Mouse (Mus musculus) heart, postnatal 0 days (tissue): ENCODE results near the gene Abhd14b. TPM values are rescaled to one million over a fixed set of nuclear protein-coding genes. Genes with fewer than 3 reads are reported as not detected.

Experiments used
- ATAC-seq: fragments of 200-750 bp; cut with Nextera tagmentation; 2 replicates; pipeline ENCODE4 v1.8.0; 2017; ENCODE audit warnings: low read depth, moderate number of reproducible peaks, moderate library complexity; ENCODE audit not compliant: insufficient read depth
- DNase-seq: peaks from one replicate; pipeline ENCODE4 v3.0.0-alpha.2; 2016; ENCODE audit warnings: low spot score
- H3K27ac ChIP-seq: fragments of 300-500 bp; sonication (generic); 2 replicates; pipeline ENCODE4 v1.5.1; 2014; ENCODE audit warnings: low read depth, mild to moderate bottlenecking
- H3K27me3 ChIP-seq: fragments of 300-500 bp; sonication (generic); 2 replicates; pipeline ENCODE4 v1.6.1; 2014; ENCODE audit warnings: low read length, mixed read lengths; ENCODE audit not compliant: control insufficient read depth, insufficient read depth
- H3K36me3 ChIP-seq: fragments of 300-500 bp; sonication (generic); replicated peaks from 2 replicates; pipeline ENCODE4 v1.6.1; 2014; ENCODE audit warnings: low read length, mixed read lengths; ENCODE audit not compliant: control insufficient read depth, insufficient read depth
- H3K4me1 ChIP-seq: fragments of 300-500 bp; sonication (generic); 2 replicates; pipeline ENCODE4 v1.6.1; 2014; ENCODE audit warnings: antibody characterized with exemption; ENCODE audit not compliant: control insufficient read depth, insufficient read depth
- H3K4me2 ChIP-seq: fragments of 300-500 bp; sonication (generic); 2 replicates; pipeline ENCODE4 v1.6.1; 2014; ENCODE audit warnings: low read depth, mild to moderate bottlenecking, low read length, moderate library complexity
- H3K4me3 ChIP-seq: fragments of 300-500 bp; sonication (generic); 2 replicates; pipeline ENCODE4 v1.5.1; 2014; ENCODE audit warnings: low read depth, low read length
- H3K9ac ChIP-seq: fragments of 300-500 bp; sonication (generic); replicated peaks from 2 replicates; pipeline ENCODE4 v1.6.1; 2014; ENCODE audit warnings: low read depth, low read length, mixed read lengths
- H3K9me3 ChIP-seq: fragments of 300-500 bp; sonication (generic); replicated peaks from 2 replicates; pipeline ENCODE4 v1.6.1; 2016; ENCODE audit warnings: low read length; ENCODE audit not compliant: control insufficient read depth
- CTCF ChIP-seq: IDR thresholded peaks from 2 replicates; pipeline ENCODE4 v1.5.1; 2016; ENCODE audit warnings: antibody characterized with exemption, control low read depth, low read depth
- EP300 ChIP-seq: IDR thresholded peaks from 2 replicates; pipeline ENCODE4 v1.6.1; 2016; ENCODE audit warnings: antibody characterized with exemption, low read depth
- WGBS: fragments of 180-500 bp; shearing (Covaris S2); extraction: QIAGEN DNeasy Blood & Tissue Kit; methylation state at CpG from one replicate; pipeline ENCODE4 v1.1.7; 2014; 5-methylcytosine and 5-hydroxymethylcytosine counted together
- polyA plus RNA-seq: library from polyadenylated mRNA; unstranded; fragments of >200 nt; fragmentation: Nextera tagmentation; extraction: Ambion mirVana; gene quantifications from 2 replicates; pipeline ENCODE4 v1.2.1, GENCODE M21; 2015
- total RNA-seq: library from RNA; depleted of rRNA; stranded (reverse); fragments of >200 nt; gene quantifications from 2 replicates; pipeline ENCODE4 v1.2.3, GENCODE M21; 2014; ENCODE audit warnings: low replicate concordance

Abhd14b gene
- total and polyA plus RNA-seq, 2 experiments from 2014 or later: 5.3 to 46.8 TPM

DNA sequence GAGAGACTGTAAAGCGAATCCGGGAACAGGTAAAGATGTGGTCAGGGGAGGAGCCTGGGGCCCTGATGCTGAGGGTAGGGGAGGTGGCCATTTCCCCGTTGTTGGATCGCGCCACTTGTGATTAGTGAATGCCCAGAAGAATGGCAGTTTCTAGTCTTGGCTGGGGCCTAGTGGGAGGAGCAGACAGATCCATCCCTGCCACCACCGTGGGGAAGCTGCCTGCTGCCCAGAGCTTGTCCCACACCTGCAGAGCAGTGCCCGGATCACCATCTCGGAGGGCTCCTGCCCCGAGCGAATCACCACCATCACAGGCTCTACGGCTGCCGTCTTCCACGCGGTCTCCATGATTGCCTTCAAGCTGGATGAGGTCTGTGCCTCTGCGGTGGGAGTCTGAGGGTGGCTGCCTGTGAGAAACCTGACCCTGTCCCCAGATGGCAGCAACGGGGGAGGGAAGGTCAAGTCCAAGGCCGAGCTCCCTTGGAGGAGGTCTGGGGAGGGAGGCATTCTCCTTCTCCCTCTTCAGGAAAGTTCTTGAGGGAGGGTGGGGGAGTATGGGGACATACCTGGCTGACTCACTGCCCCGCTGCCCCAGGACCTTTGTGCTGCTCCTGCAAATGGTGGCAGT lies 13.3 kb downstream of the Abhd14b start:
- Histone ChIP-seq H3K4me1 (peaks cover 31% of the 10 kb centered on the region), H3K9me3 (no peaks in the 10 kb centered on the region), H3K27me3 (no peaks in the 10 kb centered on the region)

DNA sequence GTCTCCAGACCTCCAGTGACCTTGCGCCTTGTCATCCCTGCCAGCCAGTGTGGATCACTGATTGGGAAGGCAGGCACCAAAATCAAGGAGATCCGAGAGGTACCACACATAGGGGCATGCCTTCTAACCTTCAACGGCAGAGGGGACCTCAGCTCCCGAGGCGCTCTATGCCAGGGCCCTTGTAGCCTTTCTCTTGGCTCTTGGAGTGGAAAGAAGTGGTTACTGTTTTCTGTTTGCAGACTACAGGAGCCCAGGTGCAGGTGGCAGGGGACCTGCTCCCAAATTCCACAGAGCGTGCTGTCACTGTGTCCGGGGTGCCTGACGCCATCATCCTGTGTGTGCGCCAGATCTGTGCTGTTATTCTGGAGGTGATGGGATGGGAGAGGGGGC lies 13.8 kb downstream of the Abhd14b start:
- H3K4me1 ChIP-seq: peaks cover 28% of the 10 kb centered on the region
- H3K4me2 ChIP-seq: no peak overlapping the region
- H3K27ac ChIP-seq: no peak overlapping the region
- DNase-seq (no peak), ATAC-seq (no peak)
- peaks cover 33% of the 10 kb centered on the region for H3K36me3 ChIP-seq
- 85% methylated on average over 9 of the region's 9 CpGs for WGBS
- no peak overlapping the region for H3K4me3 ChIP-seq
- no peak overlapping the region for H3K9ac ChIP-seq
- no peaks in the 10 kb centered on the region for H3K9me3 ChIP-seq
- TF ChIP-seq EP300 (no peak), CTCF (no peak)
- H3K27me3 ChIP-seq: peaks cover 5% of the 10 kb centered on the region; the same call in 1 of the 2 replicates

More for the DNA sequence above, 13.3 kb downstream of the Abhd14b start:
- H3K27ac ChIP-seq: no peak overlapping the region
- peaks cover 33% of the 10 kb centered on the region for H3K36me3 ChIP-seq
- TF ChIP-seq CTCF: no peak
- no peak for TF ChIP-seq EP300
- 83% methylated on average over 18 of the region's 18 CpGs for WGBS
- H3K4me2 ChIP-seq: no peak overlapping the region
- DNase-seq (no peak), ATAC-seq (no peak)
- H3K9ac ChIP-seq: no peak overlapping the region
- H3K4me3 ChIP-seq: no peak overlapping the region

DNA sequence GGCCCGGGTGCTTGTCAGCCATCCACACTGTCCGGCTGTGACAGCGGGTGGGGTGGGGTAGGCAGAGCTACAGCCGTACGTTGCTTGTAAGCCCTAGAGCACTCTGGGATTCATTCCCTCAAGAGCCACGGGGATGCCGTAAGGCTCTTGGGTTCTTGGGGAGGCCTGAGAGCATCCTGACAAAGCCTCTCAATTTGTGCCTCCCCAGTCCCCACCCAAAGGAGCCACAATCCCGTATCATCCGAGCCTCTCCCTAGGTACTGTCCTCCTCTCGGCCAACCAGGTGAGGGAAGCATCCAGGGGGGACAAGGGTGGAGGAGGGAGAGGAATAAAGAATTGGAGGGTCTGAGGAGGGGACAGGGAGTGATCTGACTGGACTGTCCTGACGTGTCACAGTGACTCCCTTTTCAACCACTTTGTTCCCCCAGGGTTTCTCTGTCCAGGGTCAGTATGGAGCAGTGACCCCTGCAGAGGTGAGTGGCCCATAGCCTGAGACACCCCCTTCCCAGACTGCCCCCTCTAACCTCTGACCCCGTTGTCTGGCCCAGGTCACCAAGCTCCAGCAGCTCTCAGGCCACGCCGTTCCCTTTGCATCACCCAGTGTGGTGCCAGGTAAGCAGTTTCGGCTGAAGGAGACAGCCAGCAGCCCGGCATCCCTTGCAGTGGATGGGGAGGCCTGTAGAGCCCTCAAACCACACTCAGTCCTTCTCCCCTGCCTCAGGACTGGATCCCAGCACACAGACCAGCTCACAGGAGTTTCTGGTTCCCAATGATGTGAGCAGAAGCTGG lies 14.6 kb downstream of the Abhd14b start:
- no peak overlapping the region for H3K27ac ChIP-seq
- no peak overlapping the region for H3K9ac ChIP-seq
- TF ChIP-seq CTCF (no peak), EP300 (no peak)
- H3K4me2 ChIP-seq: no peak overlapping the region
- H3K36me3 ChIP-seq: peaks cover 33% of the 10 kb centered on the region
- WGBS: 86% methylated on average over 16 of the region's 16 CpGs
- no peak overlapping the region for H3K4me3 ChIP-seq
- peaks cover 19% of the 10 kb centered on the region for H3K4me1 ChIP-seq
- no peak for ATAC-seq
- peaks cover 6% of the 10 kb centered on the region; the same call in 1 of the 2 replicates for H3K27me3 ChIP-seq
- H3K9me3 ChIP-seq: no peaks in the 10 kb centered on the region
- no peak for DNase-seq

DNA sequence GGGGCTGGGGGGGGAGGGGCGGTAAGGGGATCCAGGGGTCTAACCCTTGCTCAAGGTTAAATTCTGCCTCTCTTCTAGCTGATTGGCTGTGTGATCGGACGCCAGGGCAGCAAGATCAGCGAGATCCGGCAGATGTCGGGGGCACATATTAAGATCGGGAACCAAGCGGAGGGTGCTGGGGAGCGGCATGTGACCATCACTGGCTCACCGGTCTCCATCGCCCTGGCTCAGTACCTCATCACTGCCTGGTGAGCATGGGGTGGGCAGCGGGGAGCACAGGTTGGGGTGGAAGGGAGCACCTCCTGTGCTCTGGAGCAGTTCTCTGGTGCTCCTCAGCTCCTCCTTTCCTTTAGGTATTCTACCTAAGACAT lies 15.2 kb downstream of the Abhd14b start:
- Histone ChIP-seq H3K9me3 (no peaks in the 10 kb centered on the region), H3K36me3 (peaks cover 33% of the 10 kb centered on the region), H3K4me2 (no peak overlapping the region), H3K27me3 (peaks cover 6% of the 10 kb centered on the region; the same call in 1 of the 2 replicates), H3K9ac (no peak overlapping the region), H3K4me3 (no peak overlapping the region), H3K27ac (no peak overlapping the region), H3K4me1 (peaks cover 14% of the 10 kb centered on the region)
- ATAC-seq (no peak), DNase-seq (no peak)
- TF ChIP-seq EP300 (no peak), CTCF (no peak)
- 94% methylated on average over 12 of the region's 12 CpGs for WGBS

DNA sequence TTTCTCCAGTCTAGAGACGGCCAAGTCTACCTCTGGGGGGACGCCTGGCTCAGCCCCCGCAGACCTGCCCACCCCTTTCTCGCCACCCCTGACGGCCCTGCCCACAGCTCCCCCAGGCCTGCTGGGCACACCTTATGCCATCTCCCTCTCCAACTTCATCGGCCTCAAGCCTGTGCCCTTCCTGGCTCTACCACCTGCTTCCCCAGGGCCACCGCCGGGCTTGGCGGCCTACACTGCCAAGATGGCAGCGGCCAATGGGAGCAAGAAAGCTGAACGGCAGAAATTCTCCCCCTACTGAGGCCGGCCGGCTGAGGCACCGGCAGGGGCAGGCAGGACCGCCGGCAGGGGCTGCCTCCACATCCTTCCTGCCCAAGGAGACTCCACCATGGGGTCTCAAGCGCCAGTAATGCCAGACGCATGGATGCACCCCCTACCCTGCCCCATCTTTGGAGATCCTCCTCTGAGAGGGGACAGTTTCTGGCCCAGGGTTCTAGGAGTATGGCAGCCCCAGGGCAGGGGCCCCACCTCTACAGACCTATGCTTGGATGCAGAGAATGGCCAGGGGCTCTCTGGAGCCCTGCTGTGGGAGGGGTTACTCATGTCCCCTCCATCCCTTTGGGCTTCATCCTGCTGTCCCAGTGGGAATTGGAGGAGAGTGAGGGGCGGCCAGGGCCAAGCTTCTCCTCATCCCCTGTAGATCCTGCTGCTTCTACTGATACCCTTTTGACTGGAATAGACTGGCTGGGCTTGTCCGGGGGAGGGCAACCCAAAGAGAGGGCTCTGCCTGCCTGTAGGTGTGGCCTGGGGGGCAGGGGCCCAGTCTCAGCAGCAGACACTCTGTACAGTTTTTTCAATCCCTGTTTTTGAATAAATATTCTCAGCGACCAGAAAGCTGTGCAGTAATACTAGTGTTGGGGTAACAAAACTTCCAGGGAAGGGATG lies 16.1 kb downstream of the Abhd14b start:
- no peak overlapping the region for H3K4me2 ChIP-seq
- H3K36me3 ChIP-seq: peaks cover 33% of the 10 kb centered on the region
- ATAC-seq (no peak), DNase-seq (no peak)
- 83% methylated on average over 21 of the region's 21 CpGs for WGBS
- H3K27me3 ChIP-seq: peaks cover 6% of the 10 kb centered on the region; the same call in 1 of the 2 replicates
- no peak overlapping the region for H3K9ac ChIP-seq
- TF ChIP-seq EP300 (no peak), CTCF (no peak)
- H3K4me1 ChIP-seq: peaks cover 11% of the 10 kb centered on the region
- no peak overlapping the region for H3K4me3 ChIP-seq
- no peak overlapping the region for H3K27ac ChIP-seq
- H3K9me3 ChIP-seq: no peaks in the 10 kb centered on the region
